Comparison of ENCODE assay signal across 8 mouse cellular contexts in the genomic region with DNA sequence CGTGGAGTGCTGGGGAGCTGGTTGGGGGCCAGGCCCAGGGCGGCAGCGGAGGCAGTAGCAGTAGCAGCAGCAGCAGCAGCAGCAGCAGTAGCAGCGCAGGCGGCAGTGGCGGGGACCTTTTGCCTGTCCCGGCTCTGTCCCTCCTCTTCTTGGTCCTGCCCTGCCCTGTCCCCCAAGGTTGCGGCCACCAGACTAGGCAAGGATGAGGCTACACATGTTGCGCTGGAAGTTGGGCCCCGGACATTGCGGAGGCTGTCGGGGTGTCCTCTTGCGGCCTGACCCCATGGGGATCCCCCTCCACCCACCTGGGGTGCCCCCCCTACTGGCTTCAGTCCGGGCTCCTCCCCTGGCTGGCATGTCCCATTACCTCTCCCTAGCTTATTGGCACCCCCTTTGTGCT. TPM values are rescaled to one million over a fixed set of nuclear protein-coding genes. Genes with fewer than 3 reads are reported as not detected.
DNase-seq lines count a peak whose midpoint lies in the region; ATAC-seq and TF ChIP-seq lines count a peak whose summit lies in the region.

No protein-coding gene starts in this region.

- H3K4me2 ChIP-seq in lung, embryonic 15.5 days = peak overlapping the region; percentile 49
- H3K4me2 ChIP-seq in limb, embryonic 12.5 days = peak overlapping the region; percentile 65
- peak overlapping the region; percentile 49 for H3K4me2 ChIP-seq in stomach, embryonic 16.5 days (ENCODE audit: low read depth, low read length)

- no peak overlapping the region; the same call in 1 of the 2 replicates for H3K9ac ChIP-seq in lung, embryonic 15.5 days
- H3K9ac ChIP-seq in limb, embryonic 12.5 days (replicated peaks) = peak overlapping the region; percentile 38
- peak overlapping the region; percentile 53 for H3K9ac ChIP-seq in stomach, embryonic 16.5 days (ENCODE audit: low read length)

- no peak overlapping the region for H3K27ac ChIP-seq in lung, embryonic 15.5 days
- H3K27ac ChIP-seq in limb, embryonic 12.5 days = no peak overlapping the region
- H3K27ac ChIP-seq in stomach, embryonic 16.5 days (ENCODE audit: low read length) = no peak overlapping the region

- DNase-seq in adrenal gland, adult 2 months = peak; percentile 21
- DNase-seq in adrenal gland, postnatal 25 days = no peak
- no peak for DNase-seq in lung, postnatal 36 days
- DNase-seq in lung, adult 2 months = no peak
- DNase-seq in yolk sac, embryonic 10.5 days (ENCODE audit: low spot score) = no peak

- peaks cover 48% of the 10 kb centered on the region for H3K4me1 ChIP-seq in lung, embryonic 15.5 days
- peaks cover 54% of the 10 kb centered on the region for H3K4me1 ChIP-seq in limb, embryonic 12.5 days (replicated peaks)
- peaks cover 36% of the 10 kb centered on the region for H3K4me1 ChIP-seq in stomach, embryonic 16.5 days (ENCODE audit: control insufficient read depth, insufficient read depth, low read length)
- peaks cover 11% of the 10 kb centered on the region; the same call in 1 of the 2 replicates for H3K4me1 ChIP-seq in lung, adult 2 months (ENCODE audit: control insufficient read depth, insufficient read depth, low read length)

- TF ChIP-seq POLR2A in lung, adult 2 months (IDR thresholded peaks at IDR 0.05; ENCODE audit: borderline replicate concordance, extremely low read depth, low read depth, low read length) = no peak

- no peaks in the 10 kb centered on the region for H3K9me3 ChIP-seq in lung, embryonic 15.5 days
- no peaks in the 10 kb centered on the region for H3K9me3 ChIP-seq in limb, embryonic 12.5 days
- H3K9me3 ChIP-seq in stomach, embryonic 16.5 days (replicated peaks; ENCODE audit: control insufficient read depth, low read length) = no peaks in the 10 kb centered on the region

- no peak for ATAC-seq in lung, embryonic 15.5 days (ENCODE audit: borderline replicate concordance, extremely low read depth, low FRiP score, low TSS enrichment)
- no peak for ATAC-seq in limb, embryonic 12.5 days (ENCODE audit: insufficient number of reproducible peaks, insufficient read depth, low FRiP score, low TSS enrichment, low read depth)
- no peak for ATAC-seq in stomach, embryonic 16.5 days (ENCODE audit: insufficient read depth, low FRiP score)

- peaks cover 41% of the 10 kb centered on the region for H3K27me3 ChIP-seq in lung, embryonic 15.5 days
- H3K27me3 ChIP-seq in limb, embryonic 12.5 days = peaks cover 61% of the 10 kb centered on the region
- peaks cover 19% of the 10 kb centered on the region for H3K27me3 ChIP-seq in stomach, embryonic 16.5 days (ENCODE audit: control insufficient read depth, insufficient read depth, low read length)

- H3K36me3 ChIP-seq in lung, embryonic 15.5 days = no peaks in the 10 kb centered on the region
- H3K36me3 ChIP-seq in limb, embryonic 12.5 days = peaks cover 9% of the 10 kb centered on the region
- peaks cover 6% of the 10 kb centered on the region for H3K36me3 ChIP-seq in stomach, embryonic 16.5 days (ENCODE audit: control insufficient read depth, insufficient read depth, low read length)

- H3K4me3 ChIP-seq in lung, embryonic 15.5 days = peak overlapping the region; percentile 8; the same call in 1 of the 2 replicates
- H3K4me3 ChIP-seq in limb, embryonic 12.5 days (replicated peaks) = peak overlapping the region; percentile 34
- H3K4me3 ChIP-seq in stomach, embryonic 16.5 days (replicated peaks; ENCODE audit: low read length) = no peak overlapping the region; the same call in 1 of the 2 replicates
- H3K4me3 ChIP-seq in lung, adult 2 months (replicated peaks; ENCODE audit: extremely low read depth, low read depth, low read length) = no peak overlapping the region

- WGBS in lung, embryonic 15.5 days = 6% methylated on average over 14 of the region's 14 CpGs
- 3% methylated on average over 14 of the region's 14 CpGs for WGBS in limb, embryonic 12.5 days
- 2% methylated on average over 11 of the region's 14 CpGs for WGBS in stomach, embryonic 16.5 days
- 7% methylated on average over 14 of the region's 14 CpGs for WGBS in lung, adult 2 months

- TF ChIP-seq CTCF in lung, adult 2 months (IDR thresholded peaks at IDR 0.05; ENCODE audit: insufficient read depth, low read length) = no peak

RNA-seq across cellular contexts. Expression of gene Kdelr1, which starts 2.8 kb away (rescaled TPM):
- 100 to 1,000 TPM; 128 to 147 TPM for total RNA-seq in adrenal gland, adult 2 months (2021)
- 235 and 251 TPM in 2 replicates for polyA plus RNA-seq in adrenal gland, adult 2 months (2012; rRNA removed)
- total RNA-seq in adrenal gland, postnatal 25 days (2021) = 140 and 141 TPM in 2 replicates
- 64.7 and 67.4 TPM in 2 replicates for polyA plus RNA-seq in lung, embryonic 15.5 days (2015; fragmentation: Nextera tagmentation; extraction: Ambion mirVana)
- polyA plus RNA-seq in limb, embryonic 12.5 days (2016; fragmentation: Nextera tagmentation; extraction: Ambion mirVana) = 50.0 and 65.6 TPM in 2 replicates
- polyA plus RNA-seq in stomach, embryonic 16.5 days (2015; fragmentation: Nextera tagmentation; extraction: Ambion mirVana) = 76.7 and 87.0 TPM in 2 replicates
- polyA plus RNA-seq in lung, adult 2 months (2012; rRNA removed) = 178 and 208 TPM in 2 replicates

RNA-seq across cellular contexts. Expression of gene Grin2d, which starts 8.4 kb away (rescaled TPM):
- under 1 TPM; 0.40 to 0.97 TPM for total RNA-seq in adrenal gland, adult 2 months (2021)
- polyA plus RNA-seq in adrenal gland, adult 2 months (2012; rRNA removed) = 4.0 and 4.2 TPM in 2 replicates
- total RNA-seq in adrenal gland, postnatal 25 days (2021) = 0.43 and 1.2 TPM in 2 replicates
- polyA plus RNA-seq in lung, embryonic 15.5 days (2015; fragmentation: Nextera tagmentation; extraction: Ambion mirVana) = 0.50 and 0.57 TPM in 2 replicates
- polyA plus RNA-seq in limb, embryonic 12.5 days (2016; fragmentation: Nextera tagmentation; extraction: Ambion mirVana) = 0.35 and 0.37 TPM in 2 replicates
- 0.23 and 0.40 TPM in 2 replicates for polyA plus RNA-seq in stomach, embryonic 16.5 days (2015; fragmentation: Nextera tagmentation; extraction: Ambion mirVana)
- polyA plus RNA-seq in lung, adult 2 months (2012; rRNA removed) = 2.5 and 3.5 TPM in 2 replicates

RNA-seq across cellular contexts. Expression of gene Syngr4, which starts 26.7 kb away (rescaled TPM):
- not detected for total RNA-seq in adrenal gland, adult 2 months (2021)
- polyA plus RNA-seq in adrenal gland, adult 2 months (2012; rRNA removed) = 0.90 and 0.98 TPM in 2 replicates
- total RNA-seq in adrenal gland, postnatal 25 days (2021) = 0.70 TPM in 1 of 2 replicates, not detected in the other
- polyA plus RNA-seq in lung, embryonic 15.5 days (2015; fragmentation: Nextera tagmentation; extraction: Ambion mirVana) = 1.1 and 1.2 TPM in 2 replicates
- 0.41 and 0.65 TPM in 2 replicates for polyA plus RNA-seq in limb, embryonic 12.5 days (2016; fragmentation: Nextera tagmentation; extraction: Ambion mirVana)
- polyA plus RNA-seq in stomach, embryonic 16.5 days (2015; fragmentation: Nextera tagmentation; extraction: Ambion mirVana) = 0.49 and 1.2 TPM in 2 replicates
- not detected in 2 replicates for polyA plus RNA-seq in lung, adult 2 months (2012; rRNA removed)

RNA-seq across cellular contexts. Expression of gene Tmem143, which starts 27.0 kb away (rescaled TPM):
- total RNA-seq in adrenal gland, adult 2 months (2021) = 10 to 100 TPM; 60.8 to 65.3 TPM
- 173 and 207 TPM in 2 replicates for polyA plus RNA-seq in adrenal gland, adult 2 months (2012; rRNA removed)
- 53.0 and 61.3 TPM in 2 replicates for total RNA-seq in adrenal gland, postnatal 25 days (2021)
- polyA plus RNA-seq in lung, embryonic 15.5 days (2015; fragmentation: Nextera tagmentation; extraction: Ambion mirVana) = 5.5 and 5.6 TPM in 2 replicates
- polyA plus RNA-seq in limb, embryonic 12.5 days (2016; fragmentation: Nextera tagmentation; extraction: Ambion mirVana) = 5.0 and 6.0 TPM in 2 replicates
- polyA plus RNA-seq in stomach, embryonic 16.5 days (2015; fragmentation: Nextera tagmentation; extraction: Ambion mirVana) = 4.2 and 6.0 TPM in 2 replicates
- 35.5 and 41.9 TPM in 2 replicates for polyA plus RNA-seq in lung, adult 2 months (2012; rRNA removed)

RNA-seq across cellular contexts. Expression of gene Grwd1, which starts 39.0 kb away (rescaled TPM):
- total RNA-seq in adrenal gland, adult 2 months (2021) = 10 to 100 TPM; 26.9 to 30.1 TPM
- 22.1 and 27.4 TPM in 2 replicates for polyA plus RNA-seq in adrenal gland, adult 2 months (2012; rRNA removed)
- total RNA-seq in adrenal gland, postnatal 25 days (2021) = 22.3 and 26.6 TPM in 2 replicates
- 67.8 and 73.6 TPM in 2 replicates for polyA plus RNA-seq in lung, embryonic 15.5 days (2015; fragmentation: Nextera tagmentation; extraction: Ambion mirVana)
- polyA plus RNA-seq in limb, embryonic 12.5 days (2016; fragmentation: Nextera tagmentation; extraction: Ambion mirVana) = 75.4 and 78.0 TPM in 2 replicates
- polyA plus RNA-seq in stomach, embryonic 16.5 days (2015; fragmentation: Nextera tagmentation; extraction: Ambion mirVana) = 50.3 and 53.7 TPM in 2 replicates
- 7.9 and 11.8 TPM in 2 replicates for polyA plus RNA-seq in lung, adult 2 months (2012; rRNA removed)

Comparison
In these comparisons a context has a peak if more than half of its experiments do, and no peak if none do; other contexts are left out.
1. H3K4me3 ChIP-seq: peak in lung, embryonic 15.5 days (single experiment) and limb, embryonic 12.5 days (single experiment); none in stomach, embryonic 16.5 days (single experiment) and lung, adult 2 months (single experiment).
2. Peak in every context shown above with its lines, with median percentiles within 50 percentile points of each other: H3K4me2 ChIP-seq.